Mouse (Mus musculus) ovary, postnatal 36 days (tissue): Measurements from ENCODE around the gene Gm5890.
"Not testable (repeated sequence)": the region's sequence is repeated elsewhere in the genome, so short reads cannot be mapped to it uniquely, and the experiment has no call there.

Experiments used
- DNase-seq: peaks from one replicate; pipeline ENCODE4 v3.0.0; 2022; ENCODE audit warnings: low spot score, mixed read lengths

The Gm5890 gene

GRCm38 (mm10) chr7:20262734-20263133, at the start of gene Gm5890:
Gene Gm5890, minus strand, starts transcription at chr7:20262834.
- DNase-seq, result not testable (repeated sequence)

DNA sequence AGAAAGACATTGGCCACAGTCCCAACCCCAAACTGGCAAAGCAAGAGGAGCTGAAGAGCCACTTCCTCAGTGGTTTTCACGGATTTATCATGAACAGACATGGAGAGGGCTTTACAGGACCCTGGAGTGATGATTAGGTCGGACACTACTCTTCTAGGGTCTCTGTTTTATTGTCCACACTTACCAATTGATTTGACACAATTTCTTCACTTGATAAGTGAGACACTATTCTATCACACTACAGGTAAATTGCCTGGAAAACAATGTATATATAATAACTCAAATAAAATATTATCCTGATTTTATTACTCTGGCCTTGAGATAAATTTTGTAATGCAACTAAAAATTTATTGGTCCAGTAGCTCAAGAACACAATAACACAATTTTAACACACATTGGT, 28.9 kb downstream of the Gm5890 start, which contains the start of gene Gm4498:
Gene Gm4498, minus strand, starts transcription at position 101 of the 400 bp plus-strand sequence.
- not testable (repeated sequence) for DNase-seq
